Mouse (Mus musculus) olfactory bulb, adult 2 months (tissue): ENCODE measurements at regions not wholly inside any gene's neighbourhood (a gene's known extent, or its start where the extent isn't known, plus 50 kb on each side); places are given as distances from the start of the nearest gene placed in this dataset.

Experiments
- CTCF ChIP-seq: fragments of 200-500 bp; IDR thresholded peaks from 2 replicates; pipeline ENCODE4 v1.5.1; 2012; ENCODE audit warnings: low read depth, mild to moderate bottlenecking, low read length, moderate library complexity; ENCODE audit not compliant: insufficient read depth
- POLR2A ChIP-seq: fragments of 200-500 bp; IDR thresholded peaks from 2 replicates; pipeline ENCODE4 v1.6.1; 2012; ENCODE audit warnings: mild to moderate bottlenecking, low read depth, low read length, moderate library complexity; ENCODE audit not compliant: insufficient read depth

DNA sequence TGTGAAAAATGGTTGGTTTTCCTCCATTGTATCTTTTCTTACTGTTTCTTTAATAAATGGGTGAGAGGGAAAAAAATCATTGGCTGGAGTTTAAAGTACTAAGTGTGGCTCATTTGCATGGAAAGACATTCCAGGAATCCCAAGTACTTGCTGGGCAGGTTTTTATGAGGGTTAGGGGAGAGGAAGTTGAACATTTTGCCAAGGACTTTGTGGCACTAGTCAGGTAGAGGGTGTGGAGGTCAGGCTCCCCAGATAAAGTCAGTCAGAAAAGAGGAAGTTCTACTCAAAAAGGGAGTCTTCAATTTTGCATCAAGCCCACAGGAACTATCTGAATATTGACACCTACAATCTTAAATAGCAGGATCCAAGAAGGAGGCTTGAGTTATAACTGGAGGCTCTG, 346.5 kb upstream of the Dab2 start:
- TF ChIP-seq CTCF (no peak), POLR2A (no peak)
